Mouse (Mus musculus) bone marrow macrophage, adult 2 months (primary cell): ENCODE measurements at regions not wholly inside any gene's neighbourhood (a gene's known extent, or its start where the extent isn't known, plus 50 kb on each side); places are given as distances from the start of the nearest gene placed in this dataset.

Source experiments
- CTCF ChIP-seq: IDR thresholded peaks from 2 replicates; pipeline ENCODE4 v1.5.1; 2012; ENCODE audit warnings: low read depth, mild to moderate bottlenecking, low read length, moderate library complexity
- POLR2A ChIP-seq: IDR thresholded peaks from 2 replicates; pipeline ENCODE4 v1.6.1; 2012; ENCODE audit warnings: mild to moderate bottlenecking, low read depth, low read length, borderline replicate concordance

- TF ChIP-seq POLR2A = no peak
- TF ChIP-seq CTCF = no peak
Observed at GRCm38 (mm10) chr9:94424438-94425135, 113.3 kb downstream of the 1190002N15Rik start.
